9 mouse cellular contexts compared by ENCODE assay signal in the genomic region with DNA sequence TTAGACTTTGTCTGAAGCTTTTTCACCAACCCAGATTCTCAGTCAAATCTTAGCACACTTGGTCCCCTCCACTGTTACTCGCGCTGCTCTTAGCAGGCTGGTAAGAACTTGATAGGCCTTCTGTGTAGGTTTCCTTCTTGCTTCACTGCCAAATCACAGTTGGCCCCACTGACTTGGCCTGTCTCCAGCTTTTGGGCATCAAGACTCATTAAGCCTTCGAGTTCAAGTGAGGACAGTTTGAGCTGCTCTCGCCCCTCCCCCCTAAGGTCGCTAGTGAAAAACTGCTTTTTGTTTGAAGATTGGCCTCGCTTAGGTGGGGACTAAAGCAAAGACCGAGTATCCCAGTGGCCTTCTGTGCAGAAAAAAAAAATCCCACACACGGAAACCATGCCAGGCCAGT.
DNase-seq lines count a peak whose midpoint lies in the region; ATAC-seq and TF ChIP-seq lines count a peak whose summit lies in the region.
"Had no signal": no experiment of that assay in that cellular context is flagged by ENCODE, and none has a peak within 500 bp of the region (broad histone marks: within the 10 kb centered on the region; RNA-seq: fewer than 3 reads in every experiment).

No protein-coding gene starts in this region.

- DNase-seq in frontal cortex, postnatal 14 days (ENCODE audit: low spot score in 2 of 2) = peak; percentile 49 to 70
- no peak for DNase-seq in frontal cortex, postnatal 25 days (ENCODE audit: low spot score in 2 of 2)
- DNase-seq in right cerebral cortex, postnatal 10 days (ENCODE audit: low spot score in 2 of 2) = peak; percentile 88 to 89
- no peak for DNase-seq in right cerebral cortex, adult 2 months (ENCODE audit: low spot score in 2 of 2)
- DNase-seq in kidney, postnatal 4 days = peak; percentile 31 to 41
- no peak for DNase-seq in liver

- H3K4me3 ChIP-seq in olfactory bulb, adult 2 months (ENCODE audit: insufficient read depth, low read depth, low read length) = no peak overlapping the region

- ATAC-seq in megakaryocyte-erythroid progenitor cell, adult 5-6 weeks (replicated peaks; ENCODE audit: low FRiP score, low TSS enrichment, poor library complexity, severe bottlenecking) = no peak

- TF ChIP-seq POLR2A in olfactory bulb, adult 2 months (IDR thresholded peaks at IDR 0.05; ENCODE audit: insufficient read depth, low read depth, low read length) = no peak

- H3K4me1 ChIP-seq in olfactory bulb, adult 2 months (ENCODE audit: control insufficient read depth, insufficient read depth, low read length) = peaks cover 23% of the 10 kb centered on the region

- 30% methylated on average over 8 of the region's 8 CpGs for WGBS in olfactory bulb, adult 2 months

- no peak for TF ChIP-seq CTCF in olfactory bulb, adult 2 months (IDR thresholded peaks at IDR 0.05; ENCODE audit: insufficient read depth, low read depth, low read length)

- 0 out of 2 replicates have a peak overlapping the region, but pooled peaks have one; percentile 10 for H3K27ac ChIP-seq in olfactory bulb, adult 2 months (ENCODE audit: insufficient read depth, low read depth, low read length)
- H3K27ac ChIP-seq: macrophage had no signal

Comparison
In these comparisons a context has a peak if more than half of its experiments do, and no peak if none do; other contexts are left out.
1. DNase-seq: peak in frontal cortex, postnatal 14 days (2 of 2), right cerebral cortex, postnatal 10 days (2 of 2) and kidney, postnatal 4 days (2 of 2); none in frontal cortex, postnatal 25 days (0 of 2), right cerebral cortex, adult 2 months (0 of 2) and liver (single experiment).